Mouse (Mus musculus) spleen, adult 2 months (tissue): ENCODE results near the gene Gm42688. TPM values are rescaled to one million over a fixed set of nuclear protein-coding genes. Genes with fewer than 3 reads are reported as not detected.

Source experiments
- DNase-seq, 2 experiments: peaks; one replicate each; pipeline versions ENCODE4 v3.0.0 to v3.0.0-alpha.2; 2012 to 2021; ENCODE audit warnings: low spot score in 2 of 2, low read depth in 1 of 2
- H3K27ac ChIP-seq: fragments of 200-500 bp; 2 replicates; pipeline ENCODE4 v1.5.1; 2012; ENCODE audit warnings: low read length, inconsistent platforms; ENCODE audit not compliant: insufficient read depth
- H3K27me3 ChIP-seq: fragments of 200-500 bp; 2 replicates; pipeline ENCODE4 v1.6.1; 2012; ENCODE audit warnings: mild to moderate bottlenecking, moderate library complexity, low read length, inconsistent platforms; ENCODE audit not compliant: control insufficient read depth, insufficient read depth
- H3K36me3 ChIP-seq: fragments of 200-500 bp; 2 replicates; pipeline ENCODE4 v1.6.1; 2012; ENCODE audit warnings: mild to moderate bottlenecking, low read length, inconsistent platforms; ENCODE audit not compliant: control insufficient read depth, insufficient read depth
- H3K4me1 ChIP-seq: fragments of 200-500 bp; 2 replicates; pipeline ENCODE4 v1.6.1; 2011; ENCODE audit warnings: inconsistent platforms; ENCODE audit not compliant: control insufficient read depth, insufficient read depth, insufficient read length
- H3K4me3 ChIP-seq: fragments of 200-500 bp; 2 replicates; pipeline ENCODE4 v1.5.1; 2011; ENCODE audit warnings: mild to moderate bottlenecking, inconsistent platforms; ENCODE audit not compliant: insufficient read depth, insufficient read length; ENCODE audit errors: extremely low read depth
- CTCF ChIP-seq: fragments of 200-500 bp; IDR thresholded peaks from 2 replicates; pipeline ENCODE4 v1.5.1; 2011; ENCODE audit warnings: mild to moderate bottlenecking, inconsistent platforms; ENCODE audit not compliant: insufficient read depth, insufficient read length, insufficient replicate concordance; ENCODE audit errors: extremely low read depth
- POLR2A ChIP-seq: fragments of 200-500 bp; IDR thresholded peaks from 2 replicates; pipeline ENCODE4 v1.6.1; 2011; ENCODE audit warnings: low read depth, low read length, inconsistent platforms
- WGBS: fragments of 180-500 bp; shearing (Covaris S2); methylation state at CpG from one replicate; pipeline ENCODE4 v1.1.7; 2018; 5-methylcytosine and 5-hydroxymethylcytosine counted together
- polyA plus RNA-seq: library from polyadenylated mRNA; depleted of rRNA; stranded (reverse); fragments of >200 nt; gene quantifications from 2 replicates; pipeline ENCODE4 v1.2.3, GENCODE M21; 2012

Gm42688 gene
- polyA plus RNA-seq, 1 experiment = 6.5 TPM

DNA sequence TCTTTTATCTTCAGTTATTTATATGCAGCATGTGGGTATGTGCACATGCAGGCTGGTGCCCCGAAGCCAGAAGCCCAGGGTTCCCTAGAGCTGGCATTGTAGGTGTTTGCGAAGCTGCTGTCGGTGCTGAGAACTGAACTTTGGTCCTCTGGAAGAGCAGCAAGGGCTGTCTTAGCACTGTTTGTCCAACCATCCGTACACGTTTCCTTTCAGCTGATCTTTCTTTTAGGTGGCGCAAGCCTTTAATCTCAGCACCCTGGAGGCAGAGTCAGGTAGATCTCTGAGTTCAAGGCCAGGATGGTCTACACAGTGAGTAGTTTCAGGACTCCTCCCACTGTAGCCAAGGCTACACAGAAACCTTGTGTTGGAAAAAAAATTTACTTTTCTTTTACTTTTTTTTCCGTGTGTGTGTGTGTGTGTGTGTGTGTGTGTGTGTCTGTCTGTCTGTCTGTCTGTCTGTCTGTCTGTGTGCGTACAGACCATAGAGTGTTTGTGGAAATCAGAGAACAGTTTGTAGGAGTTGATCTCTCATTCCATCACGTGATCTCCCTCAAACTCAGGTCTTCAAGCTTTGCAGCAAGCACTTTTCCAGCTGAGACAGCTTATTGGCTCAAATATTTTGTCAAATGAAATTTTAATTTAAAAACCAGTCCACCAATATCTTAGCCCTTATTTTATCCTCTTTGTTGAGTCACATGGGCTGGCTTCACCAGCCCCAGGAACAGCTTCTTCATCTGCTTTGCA lies 30.9 kb downstream of the Gm42688 start:
- H3K36me3 ChIP-seq = no peaks in the 10 kb centered on the region
- WGBS = 82% methylated on average over 9 of the region's 9 CpGs
- H3K4me1 ChIP-seq = no peaks in the 10 kb centered on the region; the same call in 1 of the 2 replicates
- H3K27me3 ChIP-seq = peaks cover 10% of the 10 kb centered on the region
- no peak for TF ChIP-seq POLR2A
- no peak overlapping the region for H3K27ac ChIP-seq
- DNase-seq = no peak
- H3K4me3 ChIP-seq = no peak overlapping the region

DNA sequence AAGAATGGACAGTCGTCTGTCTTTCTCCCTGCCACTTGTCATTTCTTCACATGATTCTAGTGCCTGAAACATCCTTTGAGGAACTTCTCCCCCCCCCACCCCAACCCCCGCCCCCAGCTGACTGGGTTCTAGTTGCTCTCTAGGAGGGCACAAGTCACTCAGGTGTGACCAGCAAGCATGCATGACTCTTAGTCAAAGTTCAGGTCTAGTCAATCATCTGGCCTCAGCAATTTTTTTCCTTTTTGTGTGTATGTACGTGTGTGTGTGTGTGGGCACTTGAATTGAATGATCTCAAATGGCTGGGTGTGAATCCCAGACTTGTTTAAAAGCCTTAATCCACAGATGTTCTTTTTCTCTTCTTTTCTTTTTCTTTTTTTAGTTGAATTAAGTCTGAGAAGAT lies 32.8 kb downstream of the Gm42688 start:
- no peak for DNase-seq
- H3K4me1 ChIP-seq = peaks cover 3% of the 10 kb centered on the region
- no peaks in the 10 kb centered on the region for H3K36me3 ChIP-seq
- H3K4me3 ChIP-seq = no peak overlapping the region
- WGBS = 64% methylated on average over 3 of the region's 3 CpGs
- TF ChIP-seq POLR2A (no peak), CTCF (no peak)
- no peak overlapping the region for H3K27ac ChIP-seq
- peaks cover 14% of the 10 kb centered on the region for H3K27me3 ChIP-seq

DNA sequence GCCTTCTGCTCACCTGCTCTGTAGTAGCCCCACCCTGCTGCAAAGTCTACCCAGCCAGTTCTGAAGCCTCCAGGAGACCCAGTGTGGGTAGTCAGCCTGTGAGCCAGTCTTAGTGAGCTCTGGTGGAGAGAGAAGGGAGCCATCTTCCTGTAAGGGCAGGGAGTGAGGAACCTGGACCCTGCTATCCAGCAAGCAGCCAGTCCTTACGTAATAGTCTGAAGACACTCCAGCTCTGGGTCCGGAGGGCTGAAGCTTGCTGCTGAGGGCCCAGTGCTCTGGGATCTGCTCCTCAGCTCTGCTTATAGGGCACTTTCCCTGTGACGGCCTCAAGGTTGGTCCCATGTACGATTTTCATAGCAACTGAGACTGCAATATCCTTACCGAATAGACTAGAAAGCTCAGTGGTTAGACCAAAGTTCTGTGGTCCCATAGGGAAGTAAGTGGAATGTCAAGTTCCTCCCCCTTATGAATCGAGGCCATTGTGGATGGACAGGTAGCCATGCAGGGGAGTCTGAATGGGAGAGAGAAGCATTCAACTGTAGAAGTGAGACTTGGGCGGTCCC lies 33.6 kb downstream of the Gm42688 start, which contains the start of gene Rtkn:
Gene Rtkn (plus strand): TSS at position 513 of the 563 bp plus-strand sequence.
- no peak within 1 kb of the TSS for H3K27ac ChIP-seq
- 81% methylated on average over 7 of the region's 7 CpGs for WGBS
- DNase-seq = no peak

DNA sequence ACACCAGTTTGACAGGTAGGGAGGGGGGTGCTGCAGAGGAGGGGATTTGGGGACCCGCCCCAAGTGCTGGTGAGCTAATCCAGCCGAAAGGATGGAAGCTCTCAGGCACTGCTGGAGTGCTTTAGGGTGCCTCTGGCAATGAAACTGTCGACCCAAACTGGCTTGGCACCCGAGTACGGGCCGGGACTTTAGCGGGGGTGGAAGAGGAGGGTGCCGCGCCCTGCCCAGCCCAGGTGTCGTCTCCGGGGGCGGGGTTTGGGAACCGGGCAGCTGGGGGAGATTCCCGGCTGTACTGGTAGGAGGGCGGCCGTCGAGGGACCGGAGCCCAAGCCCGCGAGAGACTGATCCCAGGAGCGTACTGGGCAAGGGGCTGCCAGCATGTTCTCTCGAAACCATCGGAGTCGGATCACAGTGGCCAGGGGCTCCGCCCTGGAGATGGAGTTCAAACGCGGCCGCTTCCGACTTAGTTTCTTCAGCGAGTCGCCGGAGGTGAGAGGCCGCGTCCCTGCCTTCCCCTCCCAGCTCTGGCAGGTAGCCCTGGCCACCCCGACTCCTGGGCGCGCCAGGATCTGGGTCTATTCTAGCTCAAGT lies 34.2 kb downstream of the Gm42688 start:
- WGBS = 32% methylated on average over 37 of the region's 37 CpGs
- Histone ChIP-seq H3K4me3 (no peak overlapping the region), H3K4me1 (peaks cover 3% of the 10 kb centered on the region)

More for the DNA sequence above, 33.6 kb downstream of the Gm42688 start, which contains the start of gene Rtkn:
- Histone ChIP-seq H3K27me3 (peaks cover 14% of the 10 kb centered on the region), H3K36me3 (no peaks in the 10 kb centered on the region), H3K4me1 (peaks cover 3% of the 10 kb centered on the region), H3K4me3 (no peak within 1 kb of the TSS)
- no peak for TF ChIP-seq POLR2A

DNA sequence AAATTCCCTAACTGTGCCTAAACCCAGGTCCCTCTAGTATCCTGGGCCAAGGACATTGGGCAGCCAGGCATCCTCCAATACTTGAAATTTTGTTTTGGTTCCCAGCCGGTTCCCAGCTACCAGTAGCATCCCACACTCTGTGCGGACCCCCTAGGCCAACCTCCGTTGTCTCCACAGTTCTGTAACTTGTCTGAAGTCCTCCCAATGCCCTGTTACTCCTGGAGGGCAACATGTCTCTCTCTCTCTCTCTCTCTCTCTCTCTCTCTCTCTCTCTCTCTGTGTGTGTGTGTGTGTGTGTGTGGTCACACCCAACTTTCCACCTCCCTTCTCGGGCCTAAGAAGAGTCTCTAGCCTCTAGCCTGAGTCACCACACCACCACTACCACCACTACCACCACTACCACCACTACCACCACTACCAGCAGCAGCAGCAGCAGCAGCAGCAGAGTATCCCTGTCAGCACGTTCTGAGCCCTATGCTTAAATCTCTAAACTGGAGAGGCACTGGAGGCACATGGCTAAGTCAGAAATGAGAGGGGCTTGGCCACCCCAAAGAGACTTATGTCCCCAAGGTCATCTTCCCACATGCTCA lies 35.0 kb downstream of the Gm42688 start:
- H3K4me3 ChIP-seq = peak overlapping the region; percentile 45; the same call in 1 of the 2 replicates
- no peak for DNase-seq
- H3K27ac ChIP-seq = no peak overlapping the region
- TF ChIP-seq CTCF = no peak
- TF ChIP-seq POLR2A = no peak
- H3K36me3 ChIP-seq = no peaks in the 10 kb centered on the region
- peaks cover 3% of the 10 kb centered on the region for H3K4me1 ChIP-seq
- H3K27me3 ChIP-seq = peaks cover 14% of the 10 kb centered on the region
- WGBS = 65% methylated on average over 5 of the region's 5 CpGs

More for the DNA sequence above, 34.2 kb downstream of the Gm42688 start:
- H3K27me3 ChIP-seq = peaks cover 14% of the 10 kb centered on the region
- no peaks in the 10 kb centered on the region for H3K36me3 ChIP-seq
- TF ChIP-seq POLR2A = no peak
- TF ChIP-seq CTCF = no peak
- H3K27ac ChIP-seq = no peak overlapping the region
- no peak for DNase-seq

DNA sequence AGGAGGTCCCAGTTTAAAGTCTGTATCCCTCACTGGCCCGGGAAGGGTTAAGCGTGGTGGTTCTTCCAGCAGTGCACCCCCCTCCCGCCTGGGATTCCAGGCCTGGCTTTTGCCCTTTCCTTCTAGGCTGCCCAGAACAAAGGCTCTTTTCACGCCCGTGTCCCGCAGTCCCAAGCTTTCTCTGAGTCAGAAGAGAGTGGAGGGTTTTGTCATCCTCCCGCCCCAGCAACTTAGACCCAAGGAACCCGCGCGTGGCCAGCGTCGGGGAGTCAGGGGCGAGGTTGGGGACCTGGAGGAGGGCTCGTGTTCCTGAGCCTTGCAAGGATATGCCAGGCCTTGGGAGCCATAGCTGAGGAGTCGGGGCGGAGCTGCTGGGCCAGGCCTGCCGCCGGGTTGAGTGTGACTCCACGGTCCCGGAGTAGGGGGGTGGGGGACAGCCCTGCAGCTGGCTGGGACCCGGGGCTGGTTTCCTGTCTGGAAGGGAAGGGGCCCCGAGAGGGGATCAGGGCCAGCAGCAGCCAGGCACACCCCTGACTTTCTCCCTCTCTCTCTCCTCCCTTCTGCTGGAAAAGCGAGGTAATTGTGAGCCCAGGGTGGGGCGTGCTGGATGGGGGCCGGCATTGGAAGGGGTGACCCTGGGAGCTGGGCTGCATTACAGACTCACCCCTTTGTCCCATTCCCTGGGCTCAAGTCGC lies 35.6 kb downstream of the Gm42688 start:
- TF ChIP-seq CTCF = no peak
- no peak for TF ChIP-seq POLR2A
- H3K4me1 ChIP-seq = peaks cover 3% of the 10 kb centered on the region
- H3K4me3 ChIP-seq = peak overlapping the region; percentile 45; the same call in 1 of the 2 replicates
- WGBS = 10% methylated on average over 26 of the region's 26 CpGs
- peak overlapping the region; percentile 37 for H3K27ac ChIP-seq
- H3K27me3 ChIP-seq = peaks cover 13% of the 10 kb centered on the region
- DNase-seq = no peak
- H3K36me3 ChIP-seq = no peaks in the 10 kb centered on the region
